Mouse (Mus musculus): Measurements from ENCODE around the gene C2cd4b. TPM values are rescaled to one million over a fixed set of nuclear protein-coding genes. Genes with fewer than 3 reads are reported as not detected.

The C2cd4b gene
- polyA plus RNA-seq, 1 experiment, result not detected

DNA sequence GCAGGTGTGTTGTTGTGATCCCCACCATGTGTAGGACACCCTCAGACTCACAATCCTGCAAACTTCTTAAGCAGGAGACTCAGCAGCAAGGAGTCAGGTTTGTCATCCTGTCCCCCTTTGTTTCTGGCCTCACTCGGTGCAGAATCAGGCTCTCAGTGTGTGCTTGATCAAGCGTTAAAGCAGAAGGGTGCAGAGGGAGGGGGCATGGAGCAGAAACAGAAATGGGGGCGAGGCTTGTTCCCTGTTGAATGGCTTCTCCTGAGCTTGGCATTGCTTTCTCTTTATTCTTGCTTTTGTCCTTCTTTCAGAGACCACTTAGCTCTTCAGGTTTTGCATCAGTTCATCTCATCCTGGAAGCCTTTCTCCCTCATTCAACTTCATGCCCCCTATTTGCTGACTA, 40.6 kb upstream of the C2cd4b start:
- Histone ChIP-seq H3ac (ENCODE audit: control insufficient read depth, insufficient read length) (no peak overlapping the region), H3K36me3 (ENCODE audit: control insufficient read depth, insufficient read depth) (no peaks in the 10 kb centered on the region), H3K4me2 (ENCODE audit: low read depth) (no peak overlapping the region), H3K79me2 (ENCODE audit: control insufficient read depth, insufficient read depth) (no peaks in the 10 kb centered on the region), H3K4me3 (no peak overlapping the region), H3K27me3 (ENCODE audit: control insufficient read depth, insufficient read depth, insufficient read length) (no peaks in the 10 kb centered on the region)
- no peak for TF ChIP-seq POLR2AphosphoS2 (IDR thresholded peaks at IDR 0.05; ENCODE audit: insufficient read length, low read depth)
- TF ChIP-seq E2F4 (IDR thresholded peaks at IDR 0.05; ENCODE audit: insufficient read depth), result no peak
- TF ChIP-seq SRF (IDR thresholded peaks at IDR 0.05; ENCODE audit: control insufficient read depth, insufficient read length, low read depth), result no peak
- no peak for TF ChIP-seq MYOD1 (IDR thresholded peaks at IDR 0.05; ENCODE audit: control insufficient read depth in 1 of 3, insufficient read length in 2 of 3, low read depth in 2 of 3)
- no peak for TF ChIP-seq TCF3 (IDR thresholded peaks at IDR 0.05; ENCODE audit: insufficient read length, low read depth)
- no peak for TF ChIP-seq POLR2A (IDR thresholded peaks at IDR 0.05; ENCODE audit: insufficient read length, low read depth)
- TF ChIP-seq MYOG (IDR thresholded peaks at IDR 0.05; ENCODE audit: control insufficient read depth in 1 of 3, insufficient read depth in 1 of 3, insufficient read length in 2 of 3, low read depth in 2 of 3), result no peak
- no peak for TF ChIP-seq MAX (IDR thresholded peaks at IDR 0.05; ENCODE audit: low read depth)
- no peak for TF ChIP-seq CEBPB (IDR thresholded peaks at IDR 0.05; ENCODE audit: insufficient read depth, poor library complexity, severe bottlenecking)

GRCm38 (mm10) chr9:67720150-67720549, 39.1 kb upstream of the C2cd4b start:
- Histone ChIP-seq H3K36me3 (ENCODE audit: control insufficient read depth, insufficient read depth) (no peaks in the 10 kb centered on the region), H3K79me2 (ENCODE audit: control insufficient read depth, insufficient read depth) (no peaks in the 10 kb centered on the region), H3K27me3 (ENCODE audit: control insufficient read depth, insufficient read depth, insufficient read length) (no peaks in the 10 kb centered on the region), H3ac (ENCODE audit: control insufficient read depth, insufficient read length) (no peak overlapping the region), H3K4me3 (no peak overlapping the region), H3K4me2 (ENCODE audit: low read depth) (no peak overlapping the region)
- TF ChIP-seq CEBPB (IDR thresholded peaks at IDR 0.05; ENCODE audit: insufficient read depth, poor library complexity, severe bottlenecking), result no peak
- TF ChIP-seq MYOG (IDR thresholded peaks at IDR 0.05; ENCODE audit: control insufficient read depth in 1 of 3, insufficient read depth in 1 of 3, insufficient read length in 2 of 3, low read depth in 2 of 3), result no peak
- TF ChIP-seq TCF3 (IDR thresholded peaks at IDR 0.05; ENCODE audit: insufficient read length, low read depth), result no peak
- TF ChIP-seq MYOD1 (IDR thresholded peaks at IDR 0.05; ENCODE audit: control insufficient read depth in 1 of 3, insufficient read length in 2 of 3, low read depth in 2 of 3), result no peak
- no peak for TF ChIP-seq REST (IDR thresholded peaks at IDR 0.05; ENCODE audit: insufficient read depth, insufficient read length)
- TF ChIP-seq TCF12 (IDR thresholded peaks at IDR 0.05; ENCODE audit: insufficient read depth, poor library complexity, severe bottlenecking), result no peak
- TF ChIP-seq POLR2AphosphoS2 (IDR thresholded peaks at IDR 0.05; ENCODE audit: insufficient read length, low read depth), result no peak
- no peak for TF ChIP-seq POLR2A (IDR thresholded peaks at IDR 0.05; ENCODE audit: insufficient read length, low read depth)
- no peak for TF ChIP-seq E2F4 (IDR thresholded peaks at IDR 0.05; ENCODE audit: insufficient read depth)
- no peak for TF ChIP-seq MAX (IDR thresholded peaks at IDR 0.05; ENCODE audit: low read depth)
- TF ChIP-seq USF1 (IDR thresholded peaks at IDR 0.05; ENCODE audit: low read depth), result no peak
- no peak for TF ChIP-seq SRF (IDR thresholded peaks at IDR 0.05; ENCODE audit: control insufficient read depth, insufficient read length, low read depth)

- no peaks in the 10 kb centered on the region for H3K36me3 ChIP-seq (ENCODE audit: control insufficient read depth, insufficient read depth)
- no peak for TF ChIP-seq TCF3 (IDR thresholded peaks at IDR 0.05; ENCODE audit: insufficient read length, low read depth)
- no peak for TF ChIP-seq POLR2AphosphoS2 (IDR thresholded peaks at IDR 0.05; ENCODE audit: insufficient read length, low read depth)
- peak; percentile 41 for TF ChIP-seq POLR2A (IDR thresholded peaks at IDR 0.05; ENCODE audit: insufficient read length, low read depth)
- no peak for TF ChIP-seq MYOG (IDR thresholded peaks at IDR 0.05; ENCODE audit: control insufficient read depth in 1 of 3, insufficient read depth in 1 of 3, insufficient read length in 2 of 3, low read depth in 2 of 3)
- no peak for TF ChIP-seq USF1 (IDR thresholded peaks at IDR 0.05; ENCODE audit: low read depth)
- no peak for TF ChIP-seq TCF12 (IDR thresholded peaks at IDR 0.05; ENCODE audit: insufficient read depth, poor library complexity, severe bottlenecking)
- no peak for TF ChIP-seq E2F4 (IDR thresholded peaks at IDR 0.05; ENCODE audit: insufficient read depth)
- no peak for TF ChIP-seq REST (IDR thresholded peaks at IDR 0.05; ENCODE audit: insufficient read depth, insufficient read length)
- no peak for TF ChIP-seq MAX (IDR thresholded peaks at IDR 0.05; ENCODE audit: low read depth)
- peak; percentile 63 for TF ChIP-seq CEBPB (IDR thresholded peaks at IDR 0.05; ENCODE audit: insufficient read depth, poor library complexity, severe bottlenecking)
- TF ChIP-seq SRF (IDR thresholded peaks at IDR 0.05; ENCODE audit: control insufficient read depth, insufficient read length, low read depth), result no peak
- no peak for TF ChIP-seq MYOD1 (IDR thresholded peaks at IDR 0.05; ENCODE audit: control insufficient read depth in 1 of 3, insufficient read length in 2 of 3, low read depth in 2 of 3)
- H3K79me2 ChIP-seq (ENCODE audit: control insufficient read depth, insufficient read depth), result no peaks in the 10 kb centered on the region
- no peak overlapping the region for H3K4me3 ChIP-seq
- H3K27me3 ChIP-seq (ENCODE audit: control insufficient read depth, insufficient read depth, insufficient read length), result no peaks in the 10 kb centered on the region
- H3ac ChIP-seq (ENCODE audit: control insufficient read depth, insufficient read length), result no peak overlapping the region
- H3K4me2 ChIP-seq (ENCODE audit: low read depth), result peak overlapping the region; percentile 31
These were observed 36.9 kb upstream of the C2cd4b start for GRCm38 (mm10) chr9:67722378-67722777.

DNA sequence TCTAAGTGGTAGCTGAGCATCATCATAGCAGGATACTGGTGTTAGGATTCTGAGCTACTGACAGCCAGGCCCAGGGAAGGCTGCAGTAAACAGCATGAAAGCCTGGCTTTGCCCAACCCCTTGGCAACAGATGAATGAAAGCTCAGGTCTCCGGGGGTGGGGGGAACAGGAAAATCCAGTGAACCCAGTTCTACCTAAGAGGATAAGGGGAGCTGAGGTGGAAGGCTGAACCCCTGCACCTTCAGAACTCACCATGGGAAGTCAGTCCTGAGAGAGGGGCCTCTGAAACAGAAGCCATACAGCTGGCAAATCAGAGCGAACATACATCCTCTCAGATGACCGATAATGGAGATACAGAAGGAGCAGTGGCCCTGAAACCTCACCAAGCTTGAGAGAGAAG, 34.0 kb upstream of the C2cd4b start:
- Histone ChIP-seq H3K4me2 (ENCODE audit: low read depth) (no peak overlapping the region), H3K4me3 (no peak overlapping the region), H3K27me3 (ENCODE audit: control insufficient read depth, insufficient read depth, insufficient read length) (peaks cover 11% of the 10 kb centered on the region), H3K36me3 (ENCODE audit: control insufficient read depth, insufficient read depth) (no peaks in the 10 kb centered on the region), H3ac (ENCODE audit: control insufficient read depth, insufficient read length) (no peak overlapping the region), H3K79me2 (ENCODE audit: control insufficient read depth, insufficient read depth) (no peaks in the 10 kb centered on the region)
- TF ChIP-seq USF1 (IDR thresholded peaks at IDR 0.05; ENCODE audit: low read depth), result no peak
- no peak for TF ChIP-seq TCF3 (IDR thresholded peaks at IDR 0.05; ENCODE audit: insufficient read length, low read depth)
- no peak for TF ChIP-seq TCF12 (IDR thresholded peaks at IDR 0.05; ENCODE audit: insufficient read depth, poor library complexity, severe bottlenecking)
- no peak for TF ChIP-seq POLR2A (IDR thresholded peaks at IDR 0.05; ENCODE audit: insufficient read length, low read depth)
- TF ChIP-seq MYOG (IDR thresholded peaks at IDR 0.05; ENCODE audit: control insufficient read depth in 1 of 3, insufficient read depth in 1 of 3, insufficient read length in 2 of 3, low read depth in 2 of 3), result no peak
- TF ChIP-seq MAX (IDR thresholded peaks at IDR 0.05; ENCODE audit: low read depth), result no peak
- TF ChIP-seq POLR2AphosphoS2 (IDR thresholded peaks at IDR 0.05; ENCODE audit: insufficient read length, low read depth), result no peak
- no peak for TF ChIP-seq REST (IDR thresholded peaks at IDR 0.05; ENCODE audit: insufficient read depth, insufficient read length)
- TF ChIP-seq E2F4 (IDR thresholded peaks at IDR 0.05; ENCODE audit: insufficient read depth), result no peak
- no peak for TF ChIP-seq SRF (IDR thresholded peaks at IDR 0.05; ENCODE audit: control insufficient read depth, insufficient read length, low read depth)
- no peak for TF ChIP-seq MYOD1 (IDR thresholded peaks at IDR 0.05; ENCODE audit: control insufficient read depth in 1 of 3, insufficient read length in 2 of 3, low read depth in 2 of 3)
- TF ChIP-seq CEBPB (IDR thresholded peaks at IDR 0.05; ENCODE audit: insufficient read depth, poor library complexity, severe bottlenecking), result no peak
